Comparison of ENCODE assay signal across 25 mouse cellular contexts in genomic region chr3:50851083-50851637, GRCm38 (mm10).
DNase-seq lines count a peak whose midpoint lies in the region; ATAC-seq and TF ChIP-seq lines count a peak whose summit lies in the region.
"Had no signal": no experiment of that assay in that cellular context is flagged by ENCODE, and none has a peak within 500 bp of the region (broad histone marks: within the 10 kb centered on the region; RNA-seq: fewer than 3 reads in every experiment).

No protein-coding gene starts in this region.

- peak; percentile 22 to 25 for DNase-seq in cerebellum, postnatal 10 days
- DNase-seq in cerebellum, adult 2 months: no peak
- DNase-seq in hindbrain, embryonic 10.5 days (ENCODE audit: low spot score): no peak
- DNase-seq in midbrain, embryonic 10.5 days (ENCODE audit: low spot score): no peak
- no peak for DNase-seq in left cerebral cortex, adult 18-20 months (ENCODE audit: low spot score in 2 of 2)
- DNase-seq: adrenal gland, adult 8-10 months; cerebellum, adult 18-20 months; gastrocnemius, postnatal 14 days; kidney, adult 8-10 months; kidney, postnatal 4 days; left cerebral cortex, postnatal 4 days; liver, postnatal 0 days; lung, postnatal 36 days; right cerebral cortex, adult 18-20 months; spleen, adult 18-20 months; thymus, postnatal 14 days had no signal

- H3K4me1 ChIP-seq in cerebellum, adult 2 months (ENCODE audit: control insufficient read depth, insufficient read depth, low read length): 0 out of 2 replicates have a peak, but pooled peaks cover 2% of the 10 kb centered on the region
- 0 out of 2 replicates have a peak, but pooled peaks cover 9% of the 10 kb centered on the region for H3K4me1 ChIP-seq in hindbrain, embryonic 13.5 days (replicated peaks)
- no peaks in the 10 kb centered on the region for H3K4me1 ChIP-seq in hindbrain, embryonic 10.5 days (replicated peaks)
- H3K4me1 ChIP-seq in midbrain, embryonic 15.5 days: 0 out of 2 replicates have a peak, but pooled peaks cover 3% of the 10 kb centered on the region
- H3K4me1 ChIP-seq in midbrain, embryonic 10.5 days: no peaks in the 10 kb centered on the region
- H3K4me1 ChIP-seq in forebrain, embryonic 16.5 days (replicated peaks; ENCODE audit: control insufficient read depth, insufficient read depth, low read length): 0 out of 2 replicates have a peak, but pooled peaks cover 2% of the 10 kb centered on the region
- H3K4me1 ChIP-seq: heart, embryonic 15.5 days; liver, embryonic 12.5 days had no signal

- WGBS in cerebellum, adult 2 months: 49% methylated on average over 5 of the region's 5 CpGs
- 72% methylated on average over 5 of the region's 5 CpGs for WGBS in hindbrain, embryonic 13.5 days
- WGBS in hindbrain, embryonic 10.5 days: 86% methylated on average over 5 of the region's 5 CpGs
- WGBS in midbrain, embryonic 15.5 days: 73% methylated on average over 5 of the region's 5 CpGs
- 91% methylated on average over 5 of the region's 5 CpGs for WGBS in midbrain, embryonic 10.5 days
- 51% methylated on average over 5 of the region's 5 CpGs for WGBS in forebrain, embryonic 16.5 days

- peak; percentile 56 for ATAC-seq in hindbrain, embryonic 13.5 days (ENCODE audit: low FRiP score)
- 0 out of 2 replicates have a peak, but pooled peaks have one; percentile 42 for ATAC-seq in midbrain, embryonic 15.5 days (replicated peaks)
- peak; percentile 47; the same call in 1 of the 2 replicates for ATAC-seq in forebrain, embryonic 16.5 days
- ATAC-seq: intestine, embryonic 16.5 days; liver, embryonic 12.5 days; liver, postnatal 0 days had no signal

- no peak for TF ChIP-seq CTCF in cerebellum, adult 2 months (IDR thresholded peaks at IDR 0.05; ENCODE audit: borderline replicate concordance, insufficient read depth, low read depth, low read length)

- H3K27me3 ChIP-seq in cerebellum, adult 2 months (ENCODE audit: control insufficient read depth, insufficient read depth, low read length): no peaks in the 10 kb centered on the region; the same call in 1 of the 2 replicates
- H3K27me3 ChIP-seq in hindbrain, embryonic 13.5 days: no peaks in the 10 kb centered on the region
- H3K27me3 ChIP-seq in hindbrain, embryonic 10.5 days (ENCODE audit: insufficient read depth, poor library complexity, severe bottlenecking): no peaks in the 10 kb centered on the region
- no peaks in the 10 kb centered on the region for H3K27me3 ChIP-seq in midbrain, embryonic 15.5 days (replicated peaks)
- H3K27me3 ChIP-seq in midbrain, embryonic 10.5 days (ENCODE audit: low read depth, poor library complexity, severe bottlenecking): no peaks in the 10 kb centered on the region
- no peaks in the 10 kb centered on the region for H3K27me3 ChIP-seq in forebrain, embryonic 16.5 days (replicated peaks; ENCODE audit: control insufficient read depth, insufficient read depth, low read length)
- H3K27me3 ChIP-seq: CH12.LX; embryonic facial prominence, embryonic 13.5 days; heart, embryonic 15.5 days; liver, embryonic 12.5 days had no signal

- H3K9ac ChIP-seq in hindbrain, embryonic 13.5 days: no peak overlapping the region
- no peak overlapping the region for H3K9ac ChIP-seq in midbrain, embryonic 15.5 days
- no peak overlapping the region for H3K9ac ChIP-seq in forebrain, embryonic 16.5 days (replicated peaks; ENCODE audit: low read depth, low read length)
- H3K9ac ChIP-seq: embryonic facial prominence, embryonic 13.5 days; heart, embryonic 15.5 days; liver, embryonic 12.5 days; liver, postnatal 0 days had no signal

- H3K36me3 ChIP-seq in hindbrain, embryonic 13.5 days: no peaks in the 10 kb centered on the region
- H3K36me3 ChIP-seq in hindbrain, embryonic 10.5 days: no peaks in the 10 kb centered on the region
- H3K36me3 ChIP-seq in midbrain, embryonic 15.5 days (replicated peaks): no peaks in the 10 kb centered on the region
- H3K36me3 ChIP-seq in midbrain, embryonic 10.5 days: no peaks in the 10 kb centered on the region
- no peaks in the 10 kb centered on the region for H3K36me3 ChIP-seq in forebrain, embryonic 16.5 days (ENCODE audit: control insufficient read depth, insufficient read depth)
- H3K36me3 ChIP-seq: embryonic facial prominence, embryonic 13.5 days; heart, embryonic 15.5 days; liver, embryonic 12.5 days had no signal

- no peak overlapping the region for H3K4me3 ChIP-seq in cerebellum, adult 2 months (replicated peaks; ENCODE audit: insufficient read depth, low read depth, low read length)
- no peak overlapping the region for H3K4me3 ChIP-seq in hindbrain, embryonic 13.5 days
- no peak overlapping the region for H3K4me3 ChIP-seq in hindbrain, embryonic 10.5 days
- no peak overlapping the region for H3K4me3 ChIP-seq in midbrain, embryonic 15.5 days
- H3K4me3 ChIP-seq in midbrain, embryonic 10.5 days: no peak overlapping the region
- no peak overlapping the region for H3K4me3 ChIP-seq in forebrain, embryonic 16.5 days (replicated peaks; ENCODE audit: low read length)
- H3K4me3 ChIP-seq: embryonic facial prominence, embryonic 13.5 days; heart, embryonic 15.5 days; liver, embryonic 12.5 days had no signal

- no peak for TF ChIP-seq POLR2A in cerebellum, adult 2 months (IDR thresholded peaks at IDR 0.05; ENCODE audit: borderline replicate concordance, insufficient read depth, low read length)

- H3K4me2 ChIP-seq in hindbrain, embryonic 13.5 days: no peak overlapping the region
- no peak overlapping the region for H3K4me2 ChIP-seq in midbrain, embryonic 15.5 days
- H3K4me2 ChIP-seq in forebrain, embryonic 16.5 days (ENCODE audit: low read length): no peak overlapping the region
- H3K4me2 ChIP-seq: embryonic facial prominence, embryonic 13.5 days; heart, embryonic 15.5 days; liver, embryonic 12.5 days had no signal

- H3K9me3 ChIP-seq in hindbrain, embryonic 13.5 days: no peaks in the 10 kb centered on the region
- no peaks in the 10 kb centered on the region for H3K9me3 ChIP-seq in hindbrain, embryonic 10.5 days
- H3K9me3 ChIP-seq in midbrain, embryonic 15.5 days: no peaks in the 10 kb centered on the region
- no peaks in the 10 kb centered on the region for H3K9me3 ChIP-seq in midbrain, embryonic 10.5 days (replicated peaks)
- H3K9me3 ChIP-seq in forebrain, embryonic 16.5 days (ENCODE audit: control insufficient read depth, low read length): no peaks in the 10 kb centered on the region
- H3K9me3 ChIP-seq: embryonic facial prominence, embryonic 13.5 days; heart, embryonic 15.5 days; liver, embryonic 12.5 days had no signal

- H3K27ac ChIP-seq in cerebellum, adult 2 months (ENCODE audit: insufficient read depth, low read length): no peak overlapping the region
- no peak overlapping the region for H3K27ac ChIP-seq in hindbrain, embryonic 13.5 days
- no peak overlapping the region for H3K27ac ChIP-seq in hindbrain, embryonic 10.5 days
- H3K27ac ChIP-seq in midbrain, embryonic 15.5 days: no peak overlapping the region
- H3K27ac ChIP-seq in midbrain, embryonic 10.5 days (replicated peaks): no peak overlapping the region
- H3K27ac ChIP-seq in forebrain, embryonic 16.5 days (ENCODE audit: low read length): no peak overlapping the region
- H3K27ac ChIP-seq: embryonic facial prominence, embryonic 13.5 days; heart, embryonic 15.5 days; kidney, postnatal 0 days; liver, embryonic 12.5 days had no signal

Comparison
In these comparisons a context has a peak if more than half of its experiments do, and no peak if none do; other contexts are left out.
1. DNase-seq: peak in cerebellum, postnatal 10 days (2 of 2); none in cerebellum, adult 2 months (0 of 2), hindbrain, embryonic 10.5 days (single experiment), midbrain, embryonic 10.5 days (single experiment) and left cerebral cortex, adult 18-20 months (0 of 2).
2. Peak in every context shown above with its lines, with median percentiles within 50 percentile points of each other: ATAC-seq.